Mouse (Mus musculus) adrenal gland, postnatal 4 days (tissue): ENCODE results near the gene Pde4c. TPM values are rescaled to one million over a fixed set of nuclear protein-coding genes. Genes with fewer than 3 reads are reported as not detected.

Experiments
- DNase-seq, 2 experiments: peaks; one replicate each; pipeline ENCODE4 v3.0.0; 2021 to 2022; ENCODE audit warnings: low spot score in 2 of 2, mixed read lengths in 2 of 2
- total RNA-seq, 2 experiments: library from RNA; stranded (reverse); gene quantifications; 2 replicates each; pipeline ENCODE4 v1.2.3; 2021

Gene Pde4c
- total RNA-seq, 2 experiments from 2014 or later = 2.2 to 5.6 TPM

- DNase-seq = no peak
These were observed 26.7 kb downstream of the Pde4c start for GRCm38 (mm10) chr8:70750128-70750680.

GRCm38 (mm10) chr8:70752000-70752764 lies 28.7 kb downstream of the Pde4c start:
- DNase-seq = no peak

- no peak for DNase-seq
These were observed 29.6 kb downstream of the Pde4c start for GRCm38 (mm10) chr8:70753151-70753550.

GRCm38 (mm10) chr8:70754043-70754870 lies 30.7 kb downstream of the Pde4c start, which contains the start of gene Rab3a:
TSS of gene Rab3a (plus strand) at chr8:70754679.
- peak; percentile 80 to 90 for DNase-seq

- no peak for DNase-seq
These were observed 31.5 kb downstream of the Pde4c start for GRCm38 (mm10) chr8:70754871-70755660.

- no peak for DNase-seq
These were observed 32.3 kb downstream of the Pde4c start for GRCm38 (mm10) chr8:70755661-70756475.

- DNase-seq = no peak
These were observed 33.0 kb downstream of the Pde4c start for GRCm38 (mm10) chr8:70756476-70757040.

GRCm38 (mm10) chr8:70757523-70758307 lies 34.2 kb downstream of the Pde4c start:
- DNase-seq = no peak

- DNase-seq = no peak
These were observed 34.7 kb downstream of the Pde4c start for GRCm38 (mm10) chr8:70758308-70758615.

GRCm38 (mm10) chr8:70758616-70759561 lies 35.4 kb downstream of the Pde4c start:
- no peak for DNase-seq

GRCm38 (mm10) chr8:70760350-70760749 lies 36.8 kb downstream of the Pde4c start:
- DNase-seq = no peak

- peak; percentile 64 to 87 for DNase-seq
These were observed 37.4 kb downstream of the Pde4c start, which contains the start of gene Mpv17l2 for GRCm38 (mm10) chr8:70760775-70761406. TSS of gene Mpv17l2 (minus strand) at chr8:70760946.

GRCm38 (mm10) chr8:70762118-70762517 lies 38.6 kb downstream of the Pde4c start:
- DNase-seq = no peak

- DNase-seq = no peak
These were observed 39.8 kb downstream of the Pde4c start for GRCm38 (mm10) chr8:70763354-70763753.

GRCm38 (mm10) chr8:70764026-70764425 lies 40.5 kb downstream of the Pde4c start:
- DNase-seq = no peak

GRCm38 (mm10) chr8:70764676-70765075 lies 41.2 kb downstream of the Pde4c start:
- DNase-seq = no peak

GRCm38 (mm10) chr8:70765329-70765728 lies 41.8 kb downstream of the Pde4c start:
- DNase-seq = no peak
